Mouse (Mus musculus): ENCODE measurements around the gene Smchd1.
"Not testable (repeated sequence)": the region's sequence is repeated elsewhere in the genome, so short reads cannot be mapped to it uniquely, and the experiment has no call there.

The Smchd1 gene

GRCm38 (mm10) chr17:71444126-71444525, 31.0 kb downstream of the Smchd1 start:
- no peak for DNase-seq

- DNase-seq: no peak
Observed at GRCm38 (mm10) chr17:71443273-71443672, 31.9 kb downstream of the Smchd1 start.

GRCm38 (mm10) chr17:71422502-71422901, 52.6 kb downstream of the Smchd1 start:
- not testable (repeated sequence) for DNase-seq

- DNase-seq: not testable (repeated sequence)
Observed at GRCm38 (mm10) chr17:71419448-71419847, 55.7 kb downstream of the Smchd1 start.

- DNase-seq: no peak
Observed at GRCm38 (mm10) chr17:71417008-71417407, 58.1 kb downstream of the Smchd1 start.

GRCm38 (mm10) chr17:71387401-71387800, 87.7 kb downstream of the Smchd1 start:
- DNase-seq: no peak

GRCm38 (mm10) chr17:71380346-71380745, 94.8 kb downstream of the Smchd1 start:
- no peak for DNase-seq

GRCm38 (mm10) chr17:71377901-71378300, 97.2 kb downstream of the Smchd1 start:
- DNase-seq: no peak

GRCm38 (mm10) chr17:71355526-71355925, 119.6 kb downstream of the Smchd1 start:
- no peak for DNase-seq

- DNase-seq: no peak
Observed at GRCm38 (mm10) chr17:71354205-71354604, 120.9 kb downstream of the Smchd1 start.

- no peak for DNase-seq
Observed at GRCm38 (mm10) chr17:71348188-71348587, 127.0 kb downstream of the Smchd1 start.

- no peak for DNase-seq
Observed at GRCm38 (mm10) chr17:71342006-71342405, 133.1 kb downstream of the Smchd1 start.

GRCm38 (mm10) chr17:71338627-71339026, 136.5 kb downstream of the Smchd1 start:
- DNase-seq: no peak

- no peak for DNase-seq
Observed at GRCm38 (mm10) chr17:71337546-71337945, 137.6 kb downstream of the Smchd1 start.

- DNase-seq: no peak
Observed at GRCm38 (mm10) chr17:71336421-71336820, 138.7 kb downstream of the Smchd1 start.

- DNase-seq: no peak
Observed at GRCm38 (mm10) chr17:71332298-71332697, 142.8 kb downstream of the Smchd1 start.

GRCm38 (mm10) chr17:71320731-71321130, 154.4 kb downstream of the Smchd1 start:
- DNase-seq: not testable (repeated sequence)

GRCm38 (mm10) chr17:71319361-71319760, 155.8 kb downstream of the Smchd1 start:
- no peak for DNase-seq

GRCm38 (mm10) chr17:71317571-71317970, 157.6 kb downstream of the Smchd1 start:
- DNase-seq: no peak

GRCm38 (mm10) chr17:71314315-71314714, 160.8 kb downstream of the Smchd1 start:
- DNase-seq: no peak

- DNase-seq: peak in 1 of 2 experiments; percentile 24
Observed at GRCm38 (mm10) chr17:71311340-71312171, 163.6 kb downstream of the Smchd1 start, which contains the start of gene Emilin2. Gene Emilin2 (minus strand): TSS chr17:71311978.

- peak; percentile 10 to 15 for DNase-seq
Observed at GRCm38 (mm10) chr17:71310486-71311339, 164.4 kb downstream of the Smchd1 start.

- DNase-seq: no peak
Observed at GRCm38 (mm10) chr17:71309711-71310485, 165.2 kb downstream of the Smchd1 start.
